Mouse (Mus musculus): ENCODE results near the gene Tle6. TPM values are rescaled to one million over a fixed set of nuclear protein-coding genes. Genes with fewer than 3 reads are reported as not detected.
"Not testable (repeated sequence)": the region's sequence is repeated elsewhere in the genome, so short reads cannot be mapped to it uniquely, and the experiment has no call there.

Gene Tle6
- polyA plus RNA-seq, 1 experiment from 2014 or later, result 21.0 TPM

GRCm38 (mm10) chr10:81641978-81642647, 41.2 kb upstream of the Tle6 start:
- Histone ChIP-seq H3K4me3 (ENCODE audit: low read length) (peak overlapping the region; percentile 91), H3K9ac (ENCODE audit: low read depth, low read length) (peak overlapping the region; percentile 100), H3K9me3 (ENCODE audit: control insufficient read depth, low read length) (no peaks in the 10 kb centered on the region), H3K4me1 (ENCODE audit: control insufficient read depth, insufficient read depth, low read length) (peaks cover 17% of the 10 kb centered on the region), H3K36me3 (ENCODE audit: control insufficient read depth, insufficient read depth, low read length) (no peaks in the 10 kb centered on the region), H3K27ac (ENCODE audit: low read length) (no peak overlapping the region), H3K27me3 (replicated peaks; ENCODE audit: control insufficient read depth, insufficient read depth, low read length) (no peaks in the 10 kb centered on the region), H3K4me2 (ENCODE audit: low read depth, low read length) (peak overlapping the region; percentile 92)
- WGBS, result 71% methylated on average over 8 of the region's 8 CpGs
- ATAC-seq, result no peak

DNA sequence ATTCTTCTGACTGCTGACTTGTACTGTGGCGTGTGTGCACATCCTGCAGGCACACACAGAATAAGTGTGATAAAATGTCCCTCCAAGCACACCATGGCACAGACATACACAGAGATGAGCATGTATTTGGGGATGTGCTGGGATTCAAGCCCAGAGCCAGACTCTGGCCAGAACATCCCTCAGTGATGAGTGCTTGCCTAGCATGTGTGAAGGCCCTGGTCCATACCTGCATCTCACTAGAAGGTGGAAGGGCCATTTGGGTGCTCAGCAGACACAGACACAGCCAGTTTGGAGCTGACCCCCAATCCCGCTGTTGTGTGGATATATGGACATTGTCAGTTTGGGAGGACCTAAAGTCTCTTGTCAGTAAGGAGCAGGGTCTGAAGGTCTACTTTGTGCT, 40.7 kb upstream of the Tle6 start:
- Histone ChIP-seq H3K4me2 (ENCODE audit: low read depth, low read length) (no peak overlapping the region), H3K27ac (ENCODE audit: low read length) (no peak overlapping the region), H3K9me3 (ENCODE audit: control insufficient read depth, low read length) (no peaks in the 10 kb centered on the region), H3K4me1 (ENCODE audit: control insufficient read depth, insufficient read depth, low read length) (peaks cover 17% of the 10 kb centered on the region), H3K9ac (ENCODE audit: low read depth, low read length) (no peak overlapping the region), H3K27me3 (replicated peaks; ENCODE audit: control insufficient read depth, insufficient read depth, low read length) (no peaks in the 10 kb centered on the region), H3K4me3 (ENCODE audit: low read length) (no peak overlapping the region), H3K36me3 (ENCODE audit: control insufficient read depth, insufficient read depth, low read length) (no peaks in the 10 kb centered on the region)
- 86% methylated on average over 2 of the region's 2 CpGs for WGBS
- ATAC-seq, result no peak

DNA sequence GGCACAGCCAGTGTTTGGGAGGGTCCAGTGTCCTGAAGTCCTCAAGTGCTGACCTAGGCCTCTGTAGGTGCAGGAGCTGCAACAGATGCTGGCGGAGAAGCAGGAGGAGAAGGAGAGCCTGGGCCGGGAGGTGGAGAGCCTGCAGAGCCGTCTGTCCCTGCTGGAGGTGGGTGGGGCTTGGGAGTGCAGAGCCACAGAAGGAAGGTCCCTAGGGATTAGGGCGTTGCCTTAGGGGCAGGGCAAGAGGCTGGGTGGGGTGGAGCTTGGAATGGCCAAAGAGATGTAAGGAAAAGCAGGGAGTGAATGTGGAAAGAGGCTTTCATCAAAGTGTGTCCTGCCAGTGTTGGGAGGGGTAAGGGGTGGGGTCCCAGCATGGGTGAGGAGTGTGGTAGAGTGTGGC, 40.0 kb upstream of the Tle6 start:
- H3K9me3 ChIP-seq (ENCODE audit: control insufficient read depth, low read length); H3K4me3 ChIP-seq (ENCODE audit: low read length); H3K27me3 ChIP-seq (replicated peaks; ENCODE audit: control insufficient read depth, insufficient read depth, low read length); H3K36me3 ChIP-seq (ENCODE audit: control insufficient read depth, insufficient read depth, low read length); H3K9ac ChIP-seq (ENCODE audit: low read depth, low read length); H3K4me2 ChIP-seq (ENCODE audit: low read depth, low read length); ATAC-seq; H3K27ac ChIP-seq (ENCODE audit: low read length): not testable (repeated sequence)
- H3K4me1 ChIP-seq (ENCODE audit: control insufficient read depth, insufficient read depth, low read length), result peaks cover 17% of the 10 kb centered on the region
- WGBS, result 39% methylated on average over 4 of the region's 4 CpGs

DNA sequence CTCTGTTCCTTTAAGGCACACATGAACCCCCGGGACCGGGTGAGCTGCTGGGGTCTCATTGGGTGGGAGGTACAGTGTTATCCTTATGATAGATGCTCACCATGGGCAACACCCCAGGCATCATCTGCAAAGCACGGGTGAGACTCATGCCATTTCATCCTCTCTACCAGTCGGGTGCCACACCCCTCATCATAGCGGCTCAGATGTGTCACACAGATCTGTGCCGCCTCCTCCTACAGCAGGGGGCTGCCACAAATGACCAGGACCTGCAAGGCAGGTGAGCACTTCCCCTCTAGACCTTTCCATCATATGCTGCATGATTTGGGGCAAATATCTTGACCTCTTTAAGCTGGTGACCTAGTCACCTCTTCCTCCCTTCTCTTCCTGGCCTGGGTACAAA, 37.2 kb upstream of the Tle6 start:
- 67% methylated on average over 6 of the region's 6 CpGs for WGBS
- ATAC-seq, result no peak
- H3K4me2 ChIP-seq (ENCODE audit: low read depth, low read length), result no peak overlapping the region
- H3K4me1 ChIP-seq (ENCODE audit: control insufficient read depth, insufficient read depth, low read length), result peaks cover 21% of the 10 kb centered on the region
- no peak overlapping the region for H3K27ac ChIP-seq (ENCODE audit: low read length)
- no peaks in the 10 kb centered on the region for H3K36me3 ChIP-seq (ENCODE audit: control insufficient read depth, insufficient read depth, low read length)
- H3K27me3 ChIP-seq (replicated peaks; ENCODE audit: control insufficient read depth, insufficient read depth, low read length), result no peaks in the 10 kb centered on the region
- H3K4me3 ChIP-seq (ENCODE audit: low read length), result no peak overlapping the region
- no peak overlapping the region for H3K9ac ChIP-seq (ENCODE audit: low read depth, low read length)
- no peaks in the 10 kb centered on the region for H3K9me3 ChIP-seq (ENCODE audit: control insufficient read depth, low read length)

DNA sequence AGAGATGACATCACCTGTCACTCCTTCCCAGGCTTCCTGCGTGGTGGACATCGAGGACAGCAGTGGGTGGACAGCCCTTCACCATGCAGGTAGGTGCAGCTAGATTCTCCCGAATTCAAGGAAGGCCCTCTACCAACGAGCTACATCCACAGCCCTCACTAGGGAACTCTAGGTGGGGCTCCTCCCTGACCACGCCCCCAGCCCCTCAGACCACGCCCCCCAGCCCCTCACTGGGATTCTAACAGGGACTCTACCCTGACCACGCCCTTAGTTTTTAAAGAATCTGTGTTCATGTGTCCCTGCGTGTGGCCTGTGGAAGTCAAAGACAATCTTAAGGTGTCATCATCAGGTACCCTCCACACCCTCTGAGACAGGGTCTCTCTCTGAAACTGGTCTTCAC, 35.5 kb upstream of the Tle6 start:
- Histone ChIP-seq H3K4me2 (ENCODE audit: low read depth, low read length) (no peak overlapping the region), H3K27ac (ENCODE audit: low read length) (no peak overlapping the region), H3K4me3 (ENCODE audit: low read length) (no peak overlapping the region), H3K36me3 (ENCODE audit: control insufficient read depth, insufficient read depth, low read length) (no peaks in the 10 kb centered on the region), H3K4me1 (ENCODE audit: control insufficient read depth, insufficient read depth, low read length) (peaks cover 11% of the 10 kb centered on the region), H3K27me3 (replicated peaks; ENCODE audit: control insufficient read depth, insufficient read depth, low read length) (no peaks in the 10 kb centered on the region), H3K9ac (ENCODE audit: low read depth, low read length) (no peak overlapping the region), H3K9me3 (ENCODE audit: control insufficient read depth, low read length) (no peaks in the 10 kb centered on the region)
- no peak for ATAC-seq
- WGBS, result 13% methylated on average over 8 of the region's 8 CpGs

DNA sequence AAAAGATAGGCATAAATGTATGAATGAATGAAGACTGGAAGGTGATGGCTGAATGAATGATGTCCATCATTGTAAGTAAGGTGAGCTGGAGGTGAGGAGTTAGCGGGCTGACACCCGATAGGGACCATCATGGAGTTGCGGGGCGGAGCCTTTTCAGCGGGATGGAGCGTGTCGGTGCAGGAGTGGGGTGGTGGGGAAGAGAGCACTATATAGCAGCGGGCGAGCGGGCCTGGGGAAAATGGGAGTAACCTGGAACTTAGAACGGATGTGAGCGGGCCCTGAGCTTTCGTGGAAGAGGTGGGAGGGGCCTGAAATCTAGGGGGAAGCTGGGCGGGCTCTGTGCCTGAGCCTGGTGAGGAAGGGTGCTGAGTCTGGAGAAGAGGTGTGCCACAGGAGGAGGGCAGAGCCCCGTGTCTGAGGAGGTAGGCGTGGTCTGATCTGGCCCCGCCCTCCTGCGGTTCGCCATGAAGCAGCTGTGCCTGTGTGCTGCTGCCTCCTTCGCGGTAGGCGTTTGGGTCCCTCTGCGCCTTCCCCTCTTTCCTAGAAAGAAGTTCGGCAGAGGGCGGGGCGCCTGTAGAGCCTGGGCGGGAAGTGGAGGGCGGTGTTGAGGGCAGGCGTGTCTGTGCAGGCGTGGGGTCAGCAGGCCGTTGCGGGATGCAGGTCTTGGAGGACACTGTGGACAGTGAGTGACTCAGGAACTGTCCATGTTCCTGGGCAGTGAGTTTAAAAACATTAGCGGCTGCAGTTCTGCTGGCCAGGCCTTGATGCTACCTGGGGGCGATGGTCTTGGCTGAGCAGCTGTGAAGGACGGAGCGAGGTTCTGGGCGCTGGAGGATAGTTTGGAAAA, 32.6 kb upstream of the Tle6 start:
- no peaks in the 10 kb centered on the region for H3K36me3 ChIP-seq (ENCODE audit: control insufficient read depth, insufficient read depth, low read length)
- no peaks in the 10 kb centered on the region for H3K27me3 ChIP-seq (replicated peaks; ENCODE audit: control insufficient read depth, insufficient read depth, low read length)
- peak; percentile 94 for ATAC-seq
- H3K4me3 ChIP-seq (ENCODE audit: low read length), result peak overlapping the region; percentile 54
- peak overlapping the region; percentile 56 for H3K27ac ChIP-seq (ENCODE audit: low read length)
- no peaks in the 10 kb centered on the region for H3K9me3 ChIP-seq (ENCODE audit: control insufficient read depth, low read length)
- peaks cover 11% of the 10 kb centered on the region for H3K4me1 ChIP-seq (ENCODE audit: control insufficient read depth, insufficient read depth, low read length)
- H3K4me2 ChIP-seq (ENCODE audit: low read depth, low read length), result peak overlapping the region; percentile 89
- H3K9ac ChIP-seq (ENCODE audit: low read depth, low read length), result peak overlapping the region; percentile 77
- 4% methylated on average over 36 of the region's 37 CpGs for WGBS

- WGBS, result 82% methylated on average over 16 of the region's 16 CpGs
- peak within 1 kb of the TSS; percentile 86 for H3K4me2 ChIP-seq (ENCODE audit: low read depth, low read length)
- ATAC-seq, result no peak
- peaks cover 20% of the 10 kb centered on the region for H3K4me1 ChIP-seq (ENCODE audit: control insufficient read depth, insufficient read depth, low read length)
- no peaks in the 10 kb centered on the region for H3K9me3 ChIP-seq (ENCODE audit: control insufficient read depth, low read length)
- H3K9ac ChIP-seq (ENCODE audit: low read depth, low read length), result peak within 1 kb of the TSS; percentile 80
- peak within 1 kb of the TSS; percentile 77 for H3K4me3 ChIP-seq (ENCODE audit: low read length)
- 0 out of 2 replicates have a peak, but pooled peaks cover 5% of the 10 kb centered on the region for H3K36me3 ChIP-seq (ENCODE audit: control insufficient read depth, insufficient read depth, low read length)
- no peaks in the 10 kb centered on the region for H3K27me3 ChIP-seq (replicated peaks; ENCODE audit: control insufficient read depth, insufficient read depth, low read length)
- H3K27ac ChIP-seq (ENCODE audit: low read length), result peak within 1 kb of the TSS; percentile 77
Observed at GRCm38 (mm10) chr10:81628390-81628789, 27.5 kb upstream of the Tle6 start, which contains the start of gene Ankrd24. Gene Ankrd24, plus strand, starts transcription at chr10:81628540.

DNA sequence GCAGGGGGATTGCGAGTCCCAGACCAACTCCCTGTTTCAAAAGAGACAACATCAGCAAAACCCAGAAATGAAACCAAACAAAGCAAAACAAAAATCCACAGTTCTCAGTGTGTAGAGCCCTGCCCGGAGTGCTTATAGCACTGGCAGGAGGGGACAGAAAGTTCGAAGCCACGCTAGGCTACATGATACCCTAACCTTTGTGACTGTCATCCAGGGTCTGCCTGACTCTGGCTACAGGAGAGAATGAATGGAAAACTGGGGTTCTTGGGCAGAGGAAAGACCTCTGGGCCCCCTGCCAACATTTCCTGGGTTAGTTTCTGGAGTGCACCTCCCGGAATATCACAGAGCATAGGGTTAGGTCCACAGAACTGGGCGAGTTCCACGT, 27.0 kb upstream of the Tle6 start:
- H3K4me2 ChIP-seq (ENCODE audit: low read depth, low read length), result peak overlapping the region; percentile 86
- H3K4me1 ChIP-seq (ENCODE audit: control insufficient read depth, insufficient read depth, low read length), result peaks cover 17% of the 10 kb centered on the region
- 43% methylated on average over 7 of the region's 7 CpGs for whole genome bisulfite sequencing
- peak overlapping the region; percentile 80 for H3K9ac ChIP-seq (ENCODE audit: low read depth, low read length)
- peak overlapping the region; percentile 77 for H3K27ac ChIP-seq (ENCODE audit: low read length)
- ATAC-seq, result peak; percentile 43
- peak overlapping the region; percentile 77 for H3K4me3 ChIP-seq (ENCODE audit: low read length)
- H3K36me3 ChIP-seq (ENCODE audit: control insufficient read depth, insufficient read depth, low read length), result 0 out of 2 replicates have a peak, but pooled peaks cover 5% of the 10 kb centered on the region
- H3K27me3 ChIP-seq (replicated peaks; ENCODE audit: control insufficient read depth, insufficient read depth, low read length), result no peaks in the 10 kb centered on the region
- H3K9me3 ChIP-seq (ENCODE audit: control insufficient read depth, low read length), result no peaks in the 10 kb centered on the region

DNA sequence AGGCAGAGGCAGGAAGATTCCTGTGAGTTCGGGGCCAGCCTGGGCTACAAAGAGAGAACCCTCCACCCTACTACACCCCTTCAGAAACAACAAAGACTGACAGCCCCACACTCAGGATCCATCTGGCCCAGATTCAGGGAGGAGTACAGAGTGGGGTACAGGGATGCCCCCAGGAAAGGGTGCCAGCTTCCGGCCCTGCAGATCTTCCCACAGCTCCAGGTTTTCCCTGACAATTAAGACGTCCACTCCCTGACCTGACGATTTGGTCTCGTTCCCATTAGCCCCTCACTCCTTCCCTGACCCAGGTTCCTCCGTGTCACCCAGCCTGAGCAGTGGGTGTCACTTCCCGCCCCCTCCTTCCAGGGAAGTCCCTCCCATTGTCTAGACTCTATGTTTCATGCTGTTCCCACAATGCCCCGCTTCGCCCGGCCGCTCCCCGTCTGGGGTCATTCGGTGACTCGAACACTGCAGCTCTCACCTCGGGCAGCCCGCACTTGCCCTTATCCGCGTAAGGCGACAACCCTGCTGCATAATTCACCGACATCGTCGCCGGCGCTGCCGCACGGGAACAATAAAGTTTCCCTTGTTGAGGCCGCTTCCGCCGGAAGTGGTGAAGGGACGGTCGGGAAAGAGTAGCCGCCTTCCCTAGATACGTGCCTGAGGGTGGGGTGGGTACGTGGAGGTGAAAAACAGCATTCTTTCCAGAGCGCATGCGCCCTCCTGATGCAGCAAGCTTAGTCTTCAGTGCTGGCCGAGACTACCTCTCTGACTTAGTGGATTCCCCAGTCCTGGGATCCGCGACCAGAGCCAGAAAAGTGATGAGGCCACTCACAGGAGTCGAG, 26.3 kb upstream of the Tle6 start, which contains the start of gene Sirt6:
Gene Sirt6, minus strand, starts transcription at position 804 of the 842 bp plus-strand sequence.
- peak; percentile 93 for ATAC-seq
- Histone ChIP-seq H3K27me3 (replicated peaks; ENCODE audit: control insufficient read depth, insufficient read depth, low read length) (no peaks in the 10 kb centered on the region), H3K4me1 (ENCODE audit: control insufficient read depth, insufficient read depth, low read length) (peaks cover 17% of the 10 kb centered on the region), H3K4me2 (ENCODE audit: low read depth, low read length) (peak within 1 kb of the TSS; percentile 86), H3K9me3 (ENCODE audit: control insufficient read depth, low read length) (no peaks in the 10 kb centered on the region), H3K27ac (ENCODE audit: low read length) (peak within 1 kb of the TSS; percentile 77), H3K36me3 (ENCODE audit: control insufficient read depth, insufficient read depth, low read length) (0 out of 2 replicates have a peak, but pooled peaks cover 8% of the 10 kb centered on the region), H3K9ac (ENCODE audit: low read depth, low read length) (peak within 1 kb of the TSS; percentile 80), H3K4me3 (ENCODE audit: low read length) (peak within 1 kb of the TSS; percentile 77)
- 5% methylated on average over 40 of the region's 40 CpGs for WGBS
